Mouse (Mus musculus) brain, embryonic 14.5 days (tissue): ENCODE data around the gene Gm17349.

Experiments used
- CTCF ChIP-seq: fragments of 200-500 bp; IDR thresholded peaks from 2 replicates; pipeline ENCODE4 v1.5.1; 2012; ENCODE audit warnings: inconsistent platforms, mild to moderate bottlenecking, moderate library complexity, borderline replicate concordance; ENCODE audit not compliant: insufficient read depth, insufficient read length; ENCODE audit errors: extremely low read depth
- POLR2A ChIP-seq: fragments of 200-500 bp; IDR thresholded peaks from 2 replicates; pipeline ENCODE4 v1.6.1; 2012; ENCODE audit warnings: mild to moderate bottlenecking, inconsistent platforms, borderline replicate concordance; ENCODE audit not compliant: poor library complexity, insufficient read depth, insufficient read length, severe bottlenecking; ENCODE audit errors: extremely low read depth

GRCm38 (mm10) chr15:99684156-99684555 is 21.1 kb downstream of the Gm17349 start:
- no peak for TF ChIP-seq CTCF
- TF ChIP-seq POLR2A: no peak
